Mouse (Mus musculus): ENCODE results near the gene Ugt1a8. TPM values are rescaled to one million over a fixed set of nuclear protein-coding genes. Genes with fewer than 3 reads are reported as not detected.

Ugt1a8 gene
- polyA plus RNA-seq, 1 experiment from 2014 or later, result not detected

DNA sequence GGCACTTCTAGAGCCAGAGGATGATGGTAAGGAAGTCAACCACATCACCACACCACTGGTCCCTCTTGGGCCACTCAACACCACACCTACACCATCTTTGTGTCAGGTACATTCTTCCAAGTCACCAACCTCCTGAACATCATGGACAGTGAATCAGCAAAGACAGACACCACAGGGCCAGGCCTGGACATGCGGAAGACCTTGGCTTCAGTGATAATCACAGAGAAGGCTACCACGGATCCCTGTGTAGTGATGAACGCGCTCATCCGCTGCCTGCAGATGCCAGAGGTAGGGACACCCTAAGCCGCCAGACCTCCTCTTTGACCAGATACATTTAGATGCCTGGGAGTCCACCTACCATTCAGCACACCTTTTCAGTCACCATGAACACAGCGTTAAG, 140.5 kb downstream of the Ugt1a8 start:
- no peak overlapping the region for H3K4me2 ChIP-seq
- H3K36me3 ChIP-seq, result no peaks in the 10 kb centered on the region
- H3K27ac ChIP-seq, result no peak overlapping the region
- peaks cover 76% of the 10 kb centered on the region for H3K9me3 ChIP-seq (replicated peaks)
- H3K9ac ChIP-seq, result no peak overlapping the region
- no peak for ATAC-seq (replicated peaks; ENCODE audit: low FRiP score)
- H3K4me3 ChIP-seq (replicated peaks), result no peak overlapping the region
- no peaks in the 10 kb centered on the region for H3K4me1 ChIP-seq
- no peaks in the 10 kb centered on the region for H3K27me3 ChIP-seq
- WGBS, result 72% methylated on average over 7 of the region's 7 CpGs

GRCm38 (mm10) chr1:88229566-88229965, 142.0 kb downstream of the Ugt1a8 start:
- Histone ChIP-seq H3K4me1 (no peaks in the 10 kb centered on the region), H3K27me3 (no peaks in the 10 kb centered on the region), H3K9me3 (replicated peaks) (peaks cover 90% of the 10 kb centered on the region), H3K4me3 (replicated peaks) (no peak overlapping the region), H3K27ac (no peak overlapping the region), H3K9ac (no peak overlapping the region), H3K4me2 (no peak overlapping the region), H3K36me3 (no peaks in the 10 kb centered on the region)
- 84% methylated on average over 3 of the region's 3 CpGs for WGBS
- ATAC-seq (replicated peaks; ENCODE audit: low FRiP score), result no peak

DNA sequence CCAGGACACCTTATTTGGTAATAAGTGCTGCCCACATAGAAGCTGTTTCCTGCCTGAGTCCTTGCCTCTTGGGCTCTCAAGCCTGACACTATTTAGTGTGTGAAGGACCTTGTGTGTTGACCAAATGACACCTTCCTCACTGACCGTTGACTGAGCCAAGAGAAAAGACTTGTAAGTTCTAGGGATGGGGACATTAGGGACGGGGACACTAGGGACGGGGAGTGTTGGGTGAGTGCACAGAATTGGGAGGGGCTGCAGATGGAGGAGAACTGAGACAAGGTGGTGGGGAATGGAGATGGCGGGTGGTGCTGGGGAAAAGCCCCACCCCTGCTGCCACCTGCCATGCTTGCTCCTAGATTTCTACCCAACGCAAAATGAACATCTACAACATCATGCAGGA, 142.4 kb downstream of the Ugt1a8 start:
- no peak for ATAC-seq (replicated peaks; ENCODE audit: low FRiP score)
- Histone ChIP-seq H3K4me1 (no peaks in the 10 kb centered on the region), H3K27ac (no peak overlapping the region), H3K9ac (no peak overlapping the region), H3K4me2 (no peak overlapping the region), H3K36me3 (no peaks in the 10 kb centered on the region), H3K9me3 (replicated peaks) (peaks cover 94% of the 10 kb centered on the region), H3K27me3 (no peaks in the 10 kb centered on the region), H3K4me3 (replicated peaks) (no peak overlapping the region)
- 87% methylated on average over 5 of the region's 5 CpGs for WGBS

DNA sequence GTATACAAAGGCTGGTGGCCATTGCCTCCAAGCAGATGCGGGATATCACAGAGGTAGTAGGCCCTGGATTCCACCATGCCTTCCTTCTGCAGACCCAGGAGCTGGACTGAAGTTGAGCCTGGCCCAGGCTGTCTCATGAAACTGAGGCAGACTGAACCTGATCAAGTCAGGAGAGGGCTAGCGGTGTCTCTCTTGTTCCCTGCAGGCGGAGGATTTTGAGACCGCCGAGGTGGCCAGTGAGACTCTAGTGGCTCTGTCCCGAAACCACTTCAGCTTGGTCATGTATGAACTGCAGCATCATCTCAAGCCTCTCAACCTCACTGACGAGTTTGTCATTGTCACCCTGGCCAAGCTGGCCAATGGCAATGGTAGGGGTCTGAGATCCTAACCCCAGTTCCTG, 142.8 kb downstream of the Ugt1a8 start:
- no peak overlapping the region for H3K4me3 ChIP-seq (replicated peaks)
- no peaks in the 10 kb centered on the region for H3K27me3 ChIP-seq
- no peak for ATAC-seq (replicated peaks; ENCODE audit: low FRiP score)
- H3K4me2 ChIP-seq, result no peak overlapping the region
- no peak overlapping the region for H3K27ac ChIP-seq
- H3K9me3 ChIP-seq (replicated peaks), result peaks cover 97% of the 10 kb centered on the region
- H3K36me3 ChIP-seq, result no peaks in the 10 kb centered on the region
- H3K9ac ChIP-seq, result no peak overlapping the region
- H3K4me1 ChIP-seq, result no peaks in the 10 kb centered on the region
- WGBS, result 69% methylated on average over 7 of the region's 7 CpGs

DNA sequence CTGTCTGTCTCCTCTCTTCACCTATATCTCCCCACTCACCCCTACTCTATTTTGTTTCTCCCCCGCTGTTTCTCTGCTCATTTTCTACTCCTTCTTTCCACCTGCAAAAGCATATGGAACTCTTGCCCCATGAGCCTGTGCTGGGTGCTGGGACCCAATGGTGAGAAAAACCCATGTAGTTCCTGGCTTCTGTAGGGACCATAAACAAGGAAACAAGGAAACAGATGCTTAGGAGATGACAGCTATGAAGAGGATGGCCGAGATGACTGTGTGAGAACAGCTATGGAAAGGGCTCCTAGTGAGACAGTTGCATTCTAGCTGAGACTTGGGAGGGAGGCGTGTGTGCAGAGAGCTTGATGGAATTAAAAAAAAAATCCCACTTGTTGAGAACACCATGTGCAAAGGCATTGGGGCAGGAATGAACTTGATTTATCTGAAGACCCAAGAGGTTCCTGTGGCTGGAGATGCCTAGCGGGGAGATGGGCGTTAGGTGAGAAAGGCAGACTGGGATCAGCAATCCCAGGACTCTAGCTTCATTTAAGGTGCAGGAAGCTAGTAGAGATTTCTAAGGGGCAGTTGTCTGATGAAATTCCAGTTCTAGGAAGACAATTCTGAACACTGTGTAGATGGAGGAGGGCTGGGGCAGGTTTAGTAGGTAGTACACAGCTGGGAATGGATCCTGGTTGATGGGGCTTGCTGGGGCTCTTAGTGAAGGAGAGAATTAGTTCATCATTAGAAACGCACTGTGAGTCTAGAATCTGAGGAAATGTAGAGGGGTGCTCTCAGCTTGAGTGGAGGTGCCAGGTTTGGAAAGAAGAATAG, 143.6 kb downstream of the Ugt1a8 start:
- 75% methylated on average over 6 of the region's 6 CpGs for WGBS

GRCm38 (mm10) chr1:88231803-88232499, 144.3 kb downstream of the Ugt1a8 start:
- no peak for ATAC-seq (replicated peaks; ENCODE audit: low FRiP score)
- no peak overlapping the region for H3K27ac ChIP-seq
- 68% methylated on average over 7 of the region's 7 CpGs for WGBS
- no peaks in the 10 kb centered on the region for H3K27me3 ChIP-seq
- H3K9me3 ChIP-seq (replicated peaks), result peaks cover 94% of the 10 kb centered on the region
- H3K4me2 ChIP-seq, result no peak overlapping the region
- H3K9ac ChIP-seq, result no peak overlapping the region
- H3K36me3 ChIP-seq, result no peaks in the 10 kb centered on the region
- H3K4me3 ChIP-seq (replicated peaks), result no peak overlapping the region
- no peaks in the 10 kb centered on the region for H3K4me1 ChIP-seq

More for the DNA sequence above, 143.6 kb downstream of the Ugt1a8 start:
- no peaks in the 10 kb centered on the region for H3K36me3 ChIP-seq
- H3K27me3 ChIP-seq, result no peaks in the 10 kb centered on the region
- H3K9ac ChIP-seq, result no peak overlapping the region
- no peak overlapping the region for H3K27ac ChIP-seq
- H3K4me1 ChIP-seq, result no peaks in the 10 kb centered on the region
- ATAC-seq (replicated peaks; ENCODE audit: low FRiP score), result no peak
- H3K4me3 ChIP-seq (replicated peaks), result no peak overlapping the region
- H3K9me3 ChIP-seq (replicated peaks), result peaks cover 97% of the 10 kb centered on the region
- H3K4me2 ChIP-seq, result no peak overlapping the region

- no peak overlapping the region for H3K4me3 ChIP-seq (replicated peaks)
- no peak overlapping the region for H3K4me2 ChIP-seq
- H3K9ac ChIP-seq, result no peak overlapping the region
- no peaks in the 10 kb centered on the region for H3K4me1 ChIP-seq
- no peak for ATAC-seq (replicated peaks; ENCODE audit: low FRiP score)
- H3K36me3 ChIP-seq, result no peaks in the 10 kb centered on the region
- peaks cover 93% of the 10 kb centered on the region for H3K9me3 ChIP-seq (replicated peaks)
- no peak overlapping the region for H3K27ac ChIP-seq
- 57% methylated on average over 3 of the region's 3 CpGs for WGBS
- H3K27me3 ChIP-seq, result no peaks in the 10 kb centered on the region
Measured at GRCm38 (mm10) chr1:88232664-88233380, 145.2 kb downstream of the Ugt1a8 start.

DNA sequence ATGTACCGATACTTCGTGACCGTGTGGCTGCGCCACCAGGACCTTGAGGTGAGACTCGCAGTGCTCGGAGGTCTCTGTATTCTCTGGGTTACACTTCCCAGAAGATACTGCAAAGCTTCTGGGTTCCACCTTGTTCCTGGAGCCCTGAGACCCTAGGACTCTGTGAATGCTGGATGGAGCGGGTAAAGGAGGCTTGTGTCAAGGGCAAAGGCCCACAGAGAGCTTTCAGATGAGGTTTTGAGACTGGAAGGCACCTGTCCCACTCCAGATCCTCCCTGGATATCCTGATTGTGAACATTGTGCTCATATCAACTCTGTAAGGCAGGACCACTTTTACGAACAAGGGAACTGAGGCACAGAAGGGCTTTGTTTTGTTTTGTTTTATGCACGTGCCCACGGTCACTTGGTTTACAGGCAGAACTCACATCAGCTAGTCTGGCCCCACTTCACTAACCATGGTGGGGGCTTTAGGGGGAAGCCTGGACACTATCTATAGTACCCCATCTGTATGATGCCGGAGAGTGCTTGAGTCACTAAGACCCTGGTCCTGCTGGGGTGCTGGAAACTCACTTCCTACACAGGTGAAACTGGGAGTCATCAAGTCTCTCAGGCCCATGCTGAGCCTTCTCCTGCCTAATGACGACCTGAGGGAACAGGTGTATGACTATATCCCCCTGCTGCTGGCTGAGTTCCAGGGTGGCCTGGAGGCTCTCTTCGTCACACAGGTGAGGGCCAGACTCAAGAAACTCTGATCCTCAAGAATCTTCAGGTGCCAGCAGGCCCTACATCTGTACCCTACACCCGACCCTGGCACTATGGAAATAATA, 146.0 kb downstream of the Ugt1a8 start:
- Histone ChIP-seq H3K9me3 (replicated peaks) (peaks cover 93% of the 10 kb centered on the region), H3K36me3 (no peaks in the 10 kb centered on the region), H3K4me2 (no peak overlapping the region), H3K9ac (no peak overlapping the region), H3K4me3 (replicated peaks) (no peak overlapping the region), H3K27me3 (no peaks in the 10 kb centered on the region), H3K4me1 (no peaks in the 10 kb centered on the region), H3K27ac (no peak overlapping the region)
- ATAC-seq (replicated peaks; ENCODE audit: low FRiP score), result no peak
- WGBS, result 69% methylated on average over 14 of the region's 14 CpGs

DNA sequence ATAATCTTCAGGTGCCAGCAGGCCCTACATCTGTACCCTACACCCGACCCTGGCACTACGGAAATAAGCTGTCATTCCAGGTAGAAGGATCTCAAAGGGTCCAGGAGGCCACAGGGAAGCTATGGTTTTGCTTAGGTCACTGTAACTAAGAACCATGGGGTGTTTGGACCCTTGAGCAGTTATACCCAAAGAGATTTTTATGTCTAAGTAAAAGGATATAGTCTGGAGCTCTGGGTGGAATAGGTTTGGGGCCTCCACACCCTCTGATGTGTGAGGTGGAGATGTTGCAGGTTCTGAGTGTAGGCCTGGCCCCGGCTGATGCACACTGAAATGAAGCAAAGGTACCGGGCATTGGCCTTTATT, 146.6 kb downstream of the Ugt1a8 start:
- WGBS, result 68% methylated on average over 4 of the region's 4 CpGs
- H3K27ac ChIP-seq, result no peak overlapping the region
- no peak for ATAC-seq (replicated peaks; ENCODE audit: low FRiP score)

GRCm38 (mm10) chr1:88234646-88235045, 147.0 kb downstream of the Ugt1a8 start:
- WGBS, result 46% methylated on average over 5 of the region's 5 CpGs
- H3K9me3 ChIP-seq (replicated peaks), result peaks cover 93% of the 10 kb centered on the region
- no peak overlapping the region for H3K4me2 ChIP-seq

More for the DNA sequence above, 146.6 kb downstream of the Ugt1a8 start:
- Histone ChIP-seq H3K36me3 (no peaks in the 10 kb centered on the region), H3K4me1 (no peaks in the 10 kb centered on the region), H3K27me3 (no peaks in the 10 kb centered on the region), H3K4me2 (no peak overlapping the region), H3K4me3 (replicated peaks) (no peak overlapping the region), H3K9ac (no peak overlapping the region), H3K9me3 (replicated peaks) (peaks cover 93% of the 10 kb centered on the region)

GRCm38 (mm10) chr1:88235046-88235893, 147.7 kb downstream of the Ugt1a8 start:
- Histone ChIP-seq H3K27ac (no peak overlapping the region), H3K9ac (no peak overlapping the region), H3K27me3 (no peaks in the 10 kb centered on the region), H3K4me2 (no peak overlapping the region), H3K4me1 (no peaks in the 10 kb centered on the region), H3K9me3 (replicated peaks) (peaks cover 93% of the 10 kb centered on the region), H3K36me3 (no peaks in the 10 kb centered on the region), H3K4me3 (replicated peaks) (no peak overlapping the region)
- no peak for ATAC-seq (replicated peaks; ENCODE audit: low FRiP score)
- WGBS, result 66% methylated on average over 11 of the region's 11 CpGs

More at GRCm38 (mm10) chr1:88234646-88235045, 147.0 kb downstream of the Ugt1a8 start:
- no peaks in the 10 kb centered on the region for H3K36me3 ChIP-seq
- H3K27ac ChIP-seq, result no peak overlapping the region
- H3K27me3 ChIP-seq, result no peaks in the 10 kb centered on the region
- H3K4me3 ChIP-seq (replicated peaks), result no peak overlapping the region
- ATAC-seq (replicated peaks; ENCODE audit: low FRiP score), result no peak
- no peaks in the 10 kb centered on the region for H3K4me1 ChIP-seq
- no peak overlapping the region for H3K9ac ChIP-seq

Data from kidney, embryonic 15.5 days (tissue).